Mouse (Mus musculus): ENCODE measurements at regions not wholly inside any gene's neighbourhood (a gene's known extent, or its start where the extent isn't known, plus 50 kb on each side); places are given as distances from the start of the nearest gene placed in this dataset.

GRCm38 (mm10) chr13:16668652-16669051 is 657.0 kb downstream of the Inhba start:
- DNase-seq (ENCODE audit: low read depth, low spot score), result no peak

- DNase-seq (ENCODE audit: low read depth, low spot score), result no peak
Measured at GRCm38 (mm10) chr13:16669281-16669680, 657.6 kb downstream of the Inhba start.

GRCm38 (mm10) chr13:16670047-16670733 is 658.5 kb downstream of the Inhba start:
- no peak for DNase-seq (ENCODE audit: low read depth, low spot score)

GRCm38 (mm10) chr13:16670736-16671135 is 659.1 kb downstream of the Inhba start:
- DNase-seq (ENCODE audit: low read depth, low spot score), result no peak

- no peak for DNase-seq (ENCODE audit: low read depth, low spot score)
Measured at GRCm38 (mm10) chr13:16676873-16677272, 665.2 kb downstream of the Inhba start.

- DNase-seq (ENCODE audit: low read depth, low spot score), result no peak
Measured at GRCm38 (mm10) chr13:16678246-16679024, 666.8 kb downstream of the Inhba start.

- no peak for DNase-seq (ENCODE audit: low read depth, low spot score)
Measured at GRCm38 (mm10) chr13:16694201-16694600, 682.5 kb downstream of the Inhba start.

GRCm38 (mm10) chr13:16700934-16701333 is 689.3 kb downstream of the Inhba start:
- no peak for DNase-seq (ENCODE audit: low read depth, low spot score)

- no peak for DNase-seq (ENCODE audit: low read depth, low spot score)
Measured at GRCm38 (mm10) chr13:16702138-16702537, 690.5 kb downstream of the Inhba start.

- DNase-seq (ENCODE audit: low read depth, low spot score), result no peak
Measured at GRCm38 (mm10) chr13:16705217-16706104, 693.8 kb downstream of the Inhba start.

- DNase-seq (ENCODE audit: low read depth, low spot score), result no peak
Measured at GRCm38 (mm10) chr13:16706105-16706442, 694.4 kb downstream of the Inhba start.

GRCm38 (mm10) chr13:16715296-16715960 is 703.8 kb downstream of the Inhba start:
- no peak for DNase-seq (ENCODE audit: low read depth, low spot score)

- DNase-seq (ENCODE audit: low read depth, low spot score), result no peak
Measured at GRCm38 (mm10) chr13:16716340-16716739, 704.7 kb downstream of the Inhba start.

- DNase-seq (ENCODE audit: low read depth, low spot score), result no peak
Measured at GRCm38 (mm10) chr13:16716796-16717749, 705.4 kb downstream of the Inhba start.

GRCm38 (mm10) chr13:16720090-16720489 is 708.4 kb downstream of the Inhba start:
- DNase-seq (ENCODE audit: low read depth, low spot score), result no peak

- DNase-seq (ENCODE audit: low read depth, low spot score), result no peak
Measured at GRCm38 (mm10) chr13:16725350-16725749, 713.7 kb downstream of the Inhba start.

- DNase-seq (ENCODE audit: low read depth, low spot score), result no peak
Measured at GRCm38 (mm10) chr13:16738313-16738712, 726.7 kb downstream of the Inhba start.

GRCm38 (mm10) chr13:16739563-16739962 is 727.9 kb downstream of the Inhba start:
- no peak for DNase-seq (ENCODE audit: low read depth, low spot score)

GRCm38 (mm10) chr13:16744237-16744636 is 732.6 kb downstream of the Inhba start:
- no peak for DNase-seq (ENCODE audit: low read depth, low spot score)

- DNase-seq (ENCODE audit: low read depth, low spot score), result no peak
Measured at GRCm38 (mm10) chr13:16745644-16746043, 734.0 kb downstream of the Inhba start.

Data from embryo, embryonic 11.5 days (tissue).